Comparison of ENCODE assay signal across 30 mouse cellular contexts in genomic region chr2:157389591-157389921, GRCm38 (mm10). TPM values are rescaled to one million over a fixed set of nuclear protein-coding genes. Genes with fewer than 3 reads are reported as not detected.
A peak's percentile ranks its signal among the peaks of the same experiment; 100 is the strongest.
DNase-seq lines count a peak whose midpoint lies in the region; ATAC-seq and TF ChIP-seq lines count a peak whose summit lies in the region.
"Had no signal": no experiment of that assay in that cellular context is flagged by ENCODE, and none has a peak within 500 bp of the region (broad histone marks: within the 10 kb centered on the region; RNA-seq: fewer than 3 reads in every experiment).

No protein-coding gene starts in this region.

- H3K9ac ChIP-seq in heart, embryonic 13.5 days = no peak overlapping the region
- H3K9ac ChIP-seq in midbrain, embryonic 11.5 days (ENCODE audit: low read length) = no peak overlapping the region
- H3K9ac ChIP-seq in midbrain, postnatal 0 days (replicated peaks; ENCODE audit: low read length, poor library complexity, severe bottlenecking) = no peak overlapping the region
- no peak overlapping the region for H3K9ac ChIP-seq in ES-E14 (ENCODE audit: insufficient read depth, low read depth, low read length, poor library complexity, severe bottlenecking)
- H3K9ac ChIP-seq: embryonic facial prominence, embryonic 15.5 days; forebrain, postnatal 0 days; hindbrain, embryonic 15.5 days had no signal

- H3K36me3 ChIP-seq in heart, embryonic 13.5 days = peaks cover 36% of the 10 kb centered on the region
- H3K36me3 ChIP-seq in midbrain, embryonic 11.5 days (ENCODE audit: control insufficient read depth, insufficient read depth, low read length) = peaks cover 2% of the 10 kb centered on the region
- H3K36me3 ChIP-seq in midbrain, postnatal 0 days (ENCODE audit: insufficient read depth, low read length) = no peaks in the 10 kb centered on the region; the same call in 1 of the 2 replicates
- peaks cover 4% of the 10 kb centered on the region; the same call in 1 of the 2 replicates for H3K36me3 ChIP-seq in ES-E14 (ENCODE audit: control insufficient read depth, insufficient read depth, low read length, poor library complexity, severe bottlenecking)
- H3K36me3 ChIP-seq: hindbrain, embryonic 15.5 days had no signal

- no peak overlapping the region for H3K4me2 ChIP-seq in heart, embryonic 13.5 days
- no peak overlapping the region for H3K4me2 ChIP-seq in midbrain, embryonic 11.5 days
- H3K4me2 ChIP-seq in midbrain, postnatal 0 days (ENCODE audit: low read depth, low read length, poor library complexity, severe bottlenecking) = no peak overlapping the region
- H3K4me2 ChIP-seq: embryonic facial prominence, embryonic 15.5 days; hindbrain, embryonic 15.5 days had no signal

- no peak overlapping the region for H3K4me3 ChIP-seq in heart, embryonic 13.5 days
- no peak overlapping the region for H3K4me3 ChIP-seq in midbrain, embryonic 11.5 days (ENCODE audit: low read depth, low read length)
- H3K4me3 ChIP-seq in midbrain, postnatal 0 days (ENCODE audit: low read depth, low read length) = no peak overlapping the region
- no peak overlapping the region for H3K4me3 ChIP-seq in ES-E14 (ENCODE audit: insufficient read depth in 1 of 2, low read depth in 1 of 2, low read length in 2 of 2, poor library complexity in 1 of 2, severe bottlenecking in 1 of 2)
- H3K4me3 ChIP-seq: embryonic facial prominence, embryonic 15.5 days; gastrocnemius, adult 2 months; hindbrain, embryonic 15.5 days had no signal

- WGBS in heart, embryonic 13.5 days = 84% methylated on average over 7 of the region's 7 CpGs
- WGBS in midbrain, embryonic 11.5 days = 84% methylated on average over 7 of the region's 7 CpGs
- WGBS in midbrain, postnatal 0 days = 85% methylated on average over 7 of the region's 7 CpGs

- TF ChIP-seq CTCF in midbrain, postnatal 0 days (IDR thresholded peaks at IDR 0.05) = no peak

- intact Hi-C loops in heart, postnatal 10 days (cut with DNase I) = no loop called here

- peak; percentile 19; the same call in 1 of the 2 replicates for ATAC-seq in heart, embryonic 13.5 days (ENCODE audit: extremely low read depth, insufficient number of reproducible peaks, low FRiP score, low TSS enrichment)
- ATAC-seq in midbrain, embryonic 11.5 days (ENCODE audit: low FRiP score) = no peak
- ATAC-seq in midbrain, postnatal 0 days (ENCODE audit: low FRiP score) = no peak
- ATAC-seq: CD4-positive, CD25-positive, alpha-beta regulatory T cell, adult 4 months; forebrain, embryonic 14.5 days; forebrain, postnatal 0 days; intestine, postnatal 0 days had no signal

- H3K27me3 ChIP-seq in heart, embryonic 13.5 days (replicated peaks) = no peaks in the 10 kb centered on the region
- H3K27me3 ChIP-seq in midbrain, embryonic 11.5 days (ENCODE audit: control insufficient read depth, insufficient read depth, low read length) = no peaks in the 10 kb centered on the region
- H3K27me3 ChIP-seq in midbrain, postnatal 0 days (ENCODE audit: insufficient read depth, low read length) = no peaks in the 10 kb centered on the region
- H3K27me3 ChIP-seq: embryonic facial prominence, embryonic 15.5 days; hindbrain, embryonic 15.5 days had no signal

- no peaks in the 10 kb centered on the region for H3K9me3 ChIP-seq in heart, embryonic 13.5 days
- H3K9me3 ChIP-seq in midbrain, embryonic 11.5 days (ENCODE audit: control insufficient read depth, low read length) = no peaks in the 10 kb centered on the region
- H3K9me3 ChIP-seq in midbrain, postnatal 0 days (ENCODE audit: low read length) = no peaks in the 10 kb centered on the region
- H3K9me3 ChIP-seq in ES-E14 (ENCODE audit: control insufficient read depth, insufficient read depth, low read depth, low read length) = no peaks in the 10 kb centered on the region
- H3K9me3 ChIP-seq: embryonic facial prominence, embryonic 15.5 days; hindbrain, embryonic 15.5 days had no signal

- DNase-seq in heart, postnatal 10 days = no peak
- DNase-seq in midbrain, embryonic 11.5 days (ENCODE audit: low spot score, missing footprints) = peak; percentile 54
- DNase-seq in midbrain, postnatal 0 days (ENCODE audit: low spot score) = no peak
- no peak for DNase-seq in ES-E14 (ENCODE audit: low read depth, low spot score)
- no peak for DNase-seq in cerebellum, postnatal 25 days
- DNase-seq: adrenal gland, adult 2 months; adrenal gland, postnatal 14 days; cerebellum, adult 11 months; cerebellum, adult 2 months; cerebellum, adult 9-11 months; cerebellum, postnatal 36 days; embryo, embryonic 11 days; forebrain, postnatal 0 days; gastrocnemius, adult 2 months; gastrocnemius, postnatal 14 days; heart, adult 18-20 months; heart, postnatal 36 days had no signal

- in situ Hi-C loops in ES-E14 (cut with MboI; ENCODE audit: low sequenced_read_pairs in 2 of 2, unreplicated experiment in 2 of 2) = no loop called here

- no peak overlapping the region for H3K27ac ChIP-seq in heart, embryonic 13.5 days (replicated peaks)
- no peak overlapping the region for H3K27ac ChIP-seq in midbrain, embryonic 11.5 days (ENCODE audit: low read depth, low read length)
- H3K27ac ChIP-seq in midbrain, postnatal 0 days (ENCODE audit: low read depth, low read length) = no peak overlapping the region
- 0 out of 2 replicates have a peak overlapping the region, but pooled peaks have one; percentile 0 for H3K27ac ChIP-seq in ES-E14 (ENCODE audit: insufficient read depth, low read depth, low read length, poor library complexity, severe bottlenecking)
- H3K27ac ChIP-seq: embryonic facial prominence, embryonic 15.5 days; gastrocnemius, adult 2 months; hindbrain, embryonic 15.5 days had no signal

- 0 out of 2 replicates have a peak, but pooled peaks cover 10% of the 10 kb centered on the region for H3K4me1 ChIP-seq in heart, embryonic 13.5 days
- H3K4me1 ChIP-seq in midbrain, embryonic 11.5 days (ENCODE audit: control insufficient read depth, insufficient read depth, low read length) = peaks cover 2% of the 10 kb centered on the region
- no peaks in the 10 kb centered on the region for H3K4me1 ChIP-seq in midbrain, postnatal 0 days (ENCODE audit: insufficient read depth, low read length)
- peaks cover 21 to 30% of the 10 kb centered on the region in 2 experiments for H3K4me1 ChIP-seq in ES-E14 (ENCODE audit: control insufficient read depth in 2 of 2, insufficient read depth in 2 of 2, low read length in 2 of 2, poor library complexity in 1 of 2)
- H3K4me1 ChIP-seq: embryonic facial prominence, embryonic 15.5 days had no signal

TF ChIP-seq in ES-E14, 5 proteins besides CTCF, POLR2A, EP300 and RAD21:
- no peak for TF ChIP-seq MAFK (IDR thresholded peaks at IDR 0.05; ENCODE audit: insufficient read depth, low read depth, low read length)
- no peak for TF ChIP-seq ZC3H11A (IDR thresholded peaks at IDR 0.05; ENCODE audit: borderline replicate concordance, low read depth, low read length)
- no peak for TF ChIP-seq CHD2 (IDR thresholded peaks at IDR 0.05; ENCODE audit: low read depth, low read length)
- no peak for TF ChIP-seq ZNF384 (IDR thresholded peaks at IDR 0.05; ENCODE audit: low read depth, low read length)
TF ChIP-seq in ES-E14: peak in this region for 0.

RNA-seq across cellular contexts. Expression of gene Manbal, which starts 22.2 kb away (rescaled TPM):
- polyA plus RNA-seq in heart, embryonic 13.5 days (2015; fragmentation: Nextera tagmentation; extraction: Ambion mirVana) = 64.1 and 65.4 TPM in 2 replicates
- total RNA-seq in heart, postnatal 10 days (2021) = 10 to 100 TPM; 32.4 to 34.0 TPM
- polyA plus RNA-seq in midbrain, embryonic 11.5 days (2014; fragmentation: Nextera tagmentation; extraction: Ambion mirVana) = 34.7 and 35.9 TPM in 2 replicates
- 70.8 and 70.9 TPM in 2 replicates for total RNA-seq in midbrain, postnatal 0 days (2014; rRNA removed)
- polyA plus RNA-seq in midbrain, postnatal 0 days (2015; fragmentation: Nextera tagmentation; extraction: Ambion mirVana) = 129 and 132 TPM in 2 replicates
- 39.4 and 44.9 TPM in 2 replicates for total RNA-seq in ES-E14 (2012; rRNA removed)

RNA-seq across cellular contexts. Expression of gene Src, which starts 28.7 kb away (rescaled TPM):
- polyA plus RNA-seq in heart, embryonic 13.5 days (2015; fragmentation: Nextera tagmentation; extraction: Ambion mirVana) = 7.3 and 7.6 TPM in 2 replicates
- 1 to 10 TPM; 8.4 to 9.5 TPM for total RNA-seq in heart, postnatal 10 days (2021)
- polyA plus RNA-seq in midbrain, embryonic 11.5 days (2014; fragmentation: Nextera tagmentation; extraction: Ambion mirVana) = 11.2 and 14.0 TPM in 2 replicates
- 129 and 137 TPM in 2 replicates for total RNA-seq in midbrain, postnatal 0 days (2014; rRNA removed)
- polyA plus RNA-seq in midbrain, postnatal 0 days (2015; fragmentation: Nextera tagmentation; extraction: Ambion mirVana) = 26.1 and 26.6 TPM in 2 replicates
- total RNA-seq in ES-E14 (2012; rRNA removed) = 32.5 and 36.7 TPM in 2 replicates

RNA-seq across cellular contexts. Expression of gene Ghrh, which starts 42.2 kb away (rescaled TPM):
- not detected in 2 replicates for polyA plus RNA-seq in heart, embryonic 13.5 days (2015; fragmentation: Nextera tagmentation; extraction: Ambion mirVana)
- not detected for total RNA-seq in heart, postnatal 10 days (2021)
- polyA plus RNA-seq in midbrain, embryonic 11.5 days (2014; fragmentation: Nextera tagmentation; extraction: Ambion mirVana) = 0.48 and 1.6 TPM in 2 replicates
- 1.3 and 3.0 TPM in 2 replicates for total RNA-seq in midbrain, postnatal 0 days (2014; rRNA removed)
- polyA plus RNA-seq in midbrain, postnatal 0 days (2015; fragmentation: Nextera tagmentation; extraction: Ambion mirVana) = 5.0 and 7.6 TPM in 2 replicates
- not detected in 2 replicates for total RNA-seq in ES-E14 (2012; rRNA removed)
- total RNA-seq: adrenal gland, adult 2 months; adrenal gland, postnatal 14 days; adrenal gland, postnatal 4 days; gastrocnemius, adult 2 months; gastrocnemius, postnatal 14 days; gastrocnemius, postnatal 4 days; heart, adult 18-20 months; heart, postnatal 36 days; MEL had no signal
- polyA plus RNA-seq: adrenal gland, adult 2 months; C2C12; CD4-positive, CD25-positive, alpha-beta regulatory T cell, adult 4 months; cortical plate, adult 2 months; embryonic facial prominence, embryonic 15.5 days; heart, embryonic 14.5 days; heart, postnatal 0 days had no signal
